Mouse (Mus musculus) olfactory bulb, adult 2 months (tissue): Measurements from ENCODE around the gene Mphosph9.
"Not testable (repeated sequence)": the region's sequence is repeated elsewhere in the genome, so short reads cannot be mapped to it uniquely, and the experiment has no call there.

Source experiments
- CTCF ChIP-seq: fragments of 200-500 bp; IDR thresholded peaks from 2 replicates; pipeline ENCODE4 v1.5.1; 2012; ENCODE audit warnings: low read depth, mild to moderate bottlenecking, low read length, moderate library complexity; ENCODE audit not compliant: insufficient read depth
- POLR2A ChIP-seq: fragments of 200-500 bp; IDR thresholded peaks from 2 replicates; pipeline ENCODE4 v1.6.1; 2012; ENCODE audit warnings: mild to moderate bottlenecking, low read depth, low read length, moderate library complexity; ENCODE audit not compliant: insufficient read depth

DNA sequence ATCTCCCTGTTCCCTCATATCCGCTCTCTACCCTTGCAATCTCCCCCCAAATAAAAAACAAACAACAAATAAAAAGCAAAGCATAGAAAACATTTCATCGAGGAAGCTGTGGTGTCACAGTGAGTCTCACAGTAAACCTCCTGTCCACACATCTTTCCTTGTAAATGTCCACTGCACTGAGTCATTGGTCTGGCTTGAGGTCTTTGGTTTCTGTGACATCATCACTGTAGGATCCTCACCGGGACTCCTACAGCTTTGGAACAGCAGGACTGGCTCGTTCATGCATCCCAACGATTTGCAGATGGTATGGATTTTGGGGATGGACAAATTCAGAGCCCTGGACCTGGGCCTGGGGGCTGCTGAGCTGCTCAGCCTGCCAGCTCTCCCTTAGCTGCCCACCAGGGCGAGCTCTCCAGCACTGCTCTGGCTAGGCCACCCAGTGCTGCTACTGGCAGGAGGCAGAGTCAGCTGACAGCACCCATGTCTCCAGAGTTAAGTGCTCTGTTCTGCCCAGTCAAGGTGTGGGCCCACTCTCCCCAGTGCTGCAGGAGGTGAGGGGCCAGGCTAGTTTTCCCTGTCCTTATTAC, 14.1 kb upstream of the Mphosph9 start:
- TF ChIP-seq CTCF, POLR2A: not testable (repeated sequence)
